Mouse (Mus musculus): ENCODE data around the gene Glul. TPM values are rescaled to one million over a fixed set of nuclear protein-coding genes. Genes with fewer than 3 reads are reported as not detected.
"Not testable (repeated sequence)": the region's sequence is repeated elsewhere in the genome, so short reads cannot be mapped to it uniquely, and the experiment has no call there.

The Glul gene
- 31.6 TPM for polyA plus RNA-seq (2012; fragmentation: generic; extraction: Trizol)
- long read RNA-seq, experiment 1, transcript Glul-201 (7 exons, 2,792 nt): major isoform, 10 of 17 reads
- long read RNA-seq, experiment 1, partial matches to known transcripts: 2 of 17 reads
- long read RNA-seq, experiment 1, other reads (novel, unspliced or antisense): 5 of 17 reads
- long read RNA-seq, experiment 2, transcript Glul-201 (7 exons, 2,792 nt): major isoform, 9 of 10 reads
- long read RNA-seq, experiment 2, partial matches to known transcripts: 0 of 10 reads
- long read RNA-seq, experiment 2, other reads (novel, unspliced or antisense): 1 of 10 reads

DNA sequence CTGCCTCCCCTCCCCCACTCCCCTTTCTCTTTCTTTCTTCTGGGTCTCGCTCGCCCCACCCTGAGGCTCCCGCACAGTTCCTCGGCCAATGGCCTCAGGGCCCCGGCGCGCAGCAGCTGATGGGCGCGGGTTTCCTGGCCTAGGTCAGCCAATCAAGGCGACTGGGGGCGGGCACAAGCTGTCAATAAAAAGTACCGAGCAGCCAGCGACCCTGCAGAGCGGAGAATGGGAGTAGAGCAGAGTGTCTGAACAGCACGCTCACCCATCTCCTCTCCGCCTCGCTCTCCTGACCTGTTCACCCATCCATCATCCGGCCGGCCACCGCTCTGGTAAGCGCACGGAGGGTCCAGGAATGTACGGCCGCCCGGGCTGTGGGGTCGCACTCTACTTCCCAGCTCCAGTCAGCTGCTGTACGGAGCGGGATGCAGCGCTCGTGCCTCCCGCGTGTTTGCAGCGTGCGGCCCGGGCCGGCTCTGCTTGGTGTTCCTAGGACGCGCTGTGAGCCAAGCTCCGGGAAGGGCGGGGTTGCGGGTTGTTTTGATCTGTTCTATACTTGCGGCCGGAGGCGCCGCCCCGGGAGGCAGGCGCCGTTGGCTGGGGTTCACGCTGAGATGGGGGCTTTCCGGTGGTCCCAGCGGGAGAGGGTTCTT is at the start of gene Glul, which contains the start of gene Teddm2:
Gene Glul (plus strand): TSS at position 214 of the 650 bp plus-strand sequence.
Gene Teddm2 (minus strand): TSS at position 498 of the 650 bp plus-strand sequence.
- Histone ChIP-seq H3ac (ENCODE audit: control insufficient read depth, insufficient read length, low read depth) (peak within 1 kb of the TSS; percentile 75), H3K79me3 (ENCODE audit: low read depth) (no peaks in the 10 kb centered on the region), H3K36me3 (ENCODE audit: control insufficient read depth, insufficient read depth) (peaks cover 15% of the 10 kb centered on the region), H3K27me3 (ENCODE audit: control insufficient read depth, insufficient read depth, insufficient read length) (no peaks in the 10 kb centered on the region), H3K79me2 (ENCODE audit: control insufficient read depth, insufficient read depth) (no peaks in the 10 kb centered on the region), H3K4me3 (ENCODE audit: insufficient read depth, poor library complexity, severe bottlenecking) (peak within 1 kb of the TSS; percentile 55)
- TF ChIP-seq MAX (IDR thresholded peaks at IDR 0.05) (peak; percentile 69), FOSL1 (IDR thresholded peaks at IDR 0.05; ENCODE audit: insufficient read depth, low read length, poor library complexity, severe bottlenecking) (no peak)

DNA sequence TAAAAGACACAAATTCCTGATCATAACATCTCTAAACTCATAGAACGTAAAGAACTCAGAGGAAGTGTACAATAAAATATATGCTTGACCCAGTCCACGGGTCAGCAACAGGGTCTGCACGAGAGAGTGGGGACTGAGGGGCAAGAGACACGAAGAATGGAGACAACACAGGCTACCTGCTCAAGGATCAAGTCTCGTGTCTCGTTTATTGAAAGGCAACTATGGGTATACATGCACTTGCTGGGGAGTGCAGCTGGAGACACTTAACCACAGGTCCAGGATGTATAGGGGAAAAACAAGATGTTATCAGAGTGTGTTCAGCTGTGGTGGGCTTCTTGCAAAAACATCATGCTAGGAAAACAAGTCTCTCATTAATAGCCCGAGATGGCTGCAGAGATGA is 47.0 kb upstream of the Glul start:
- H3K27me3 ChIP-seq (ENCODE audit: control insufficient read depth, insufficient read depth, insufficient read length); H3ac ChIP-seq (ENCODE audit: control insufficient read depth, insufficient read length, low read depth); H3K36me3 ChIP-seq (ENCODE audit: control insufficient read depth, insufficient read depth); H3K79me3 ChIP-seq (ENCODE audit: low read depth); H3K79me2 ChIP-seq (ENCODE audit: control insufficient read depth, insufficient read depth); H3K4me3 ChIP-seq (ENCODE audit: insufficient read depth, poor library complexity, severe bottlenecking): not testable (repeated sequence)

DNA sequence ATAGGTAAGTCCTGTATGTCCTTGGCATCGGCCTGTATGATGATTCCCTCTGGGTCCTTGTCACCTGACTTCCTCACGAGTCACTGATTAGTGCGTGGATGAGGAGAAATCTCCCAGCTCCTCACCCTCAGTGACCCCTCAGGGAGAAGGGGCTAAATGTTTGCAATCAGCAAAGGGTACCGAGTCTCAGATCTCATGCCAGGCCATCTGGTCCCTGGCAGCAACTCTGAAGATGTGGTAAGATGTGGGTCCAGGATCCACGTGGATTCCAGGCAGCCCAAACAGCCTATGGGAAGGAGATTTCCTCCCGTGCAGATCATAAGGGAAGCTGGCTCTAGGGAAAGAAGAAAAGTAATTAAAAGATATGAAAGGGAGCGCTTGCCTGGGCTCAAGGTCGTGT is 43.8 kb upstream of the Glul start:
- Histone ChIP-seq H3K27me3 (ENCODE audit: control insufficient read depth, insufficient read depth, insufficient read length) (no peaks in the 10 kb centered on the region), H3K79me2 (ENCODE audit: control insufficient read depth, insufficient read depth) (no peaks in the 10 kb centered on the region), H3ac (ENCODE audit: control insufficient read depth, insufficient read length, low read depth) (no peak overlapping the region), H3K36me3 (ENCODE audit: control insufficient read depth, insufficient read depth) (no peaks in the 10 kb centered on the region), H3K79me3 (ENCODE audit: low read depth) (no peaks in the 10 kb centered on the region), H3K4me3 (ENCODE audit: insufficient read depth, poor library complexity, severe bottlenecking) (no peak overlapping the region)
- TF ChIP-seq CTCF (IDR thresholded peaks at IDR 0.05; ENCODE audit: control insufficient read depth, insufficient read depth, insufficient read length): no peak
- TF ChIP-seq CEBPB (IDR thresholded peaks at IDR 0.05; ENCODE audit: low read depth): no peak
- TF ChIP-seq USF1 (IDR thresholded peaks at IDR 0.05; ENCODE audit: low read depth): no peak
- TF ChIP-seq FOSL1 (IDR thresholded peaks at IDR 0.05; ENCODE audit: insufficient read depth, low read length, poor library complexity, severe bottlenecking): no peak
- no peak for TF ChIP-seq MYOD1 (IDR thresholded peaks at IDR 0.05; ENCODE audit: control insufficient read depth, insufficient read length, low read depth)
- no peak for TF ChIP-seq MAX (IDR thresholded peaks at IDR 0.05)
- no peak for TF ChIP-seq MYOG (IDR thresholded peaks at IDR 0.05; ENCODE audit: control insufficient read depth, extremely low read depth, insufficient read length)

DNA sequence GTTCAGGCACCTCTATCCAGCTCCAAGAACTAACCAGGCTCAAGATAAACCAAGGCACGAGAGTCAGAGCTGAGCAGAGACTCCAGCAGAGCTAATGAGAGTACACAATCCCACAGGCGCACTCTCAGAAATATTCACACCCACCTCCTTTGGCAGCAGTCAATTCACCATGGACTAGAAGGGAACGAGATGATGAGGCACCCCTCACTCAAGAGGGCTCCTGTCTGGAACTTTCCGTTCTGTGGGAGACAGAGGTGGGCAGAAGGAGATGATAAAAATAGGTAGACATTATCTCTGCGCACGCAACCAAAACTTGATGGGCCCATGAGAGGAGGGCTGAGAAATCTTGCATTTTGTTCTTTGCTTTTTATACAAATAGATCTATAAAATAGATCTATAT is 25.7 kb upstream of the Glul start, which contains the start of gene Teddm1b:
Gene Teddm1b (plus strand): TSS at position 301 of the 400 bp plus-strand sequence.
- Histone ChIP-seq H3K79me2 (ENCODE audit: control insufficient read depth, insufficient read depth) (no peaks in the 10 kb centered on the region), H3ac (ENCODE audit: control insufficient read depth, insufficient read length, low read depth) (no peak within 1 kb of the TSS), H3K36me3 (ENCODE audit: control insufficient read depth, insufficient read depth) (no peaks in the 10 kb centered on the region), H3K27me3 (ENCODE audit: control insufficient read depth, insufficient read depth, insufficient read length) (peaks cover 3% of the 10 kb centered on the region), H3K4me3 (ENCODE audit: insufficient read depth, poor library complexity, severe bottlenecking) (no peak within 1 kb of the TSS), H3K79me3 (ENCODE audit: low read depth) (no peaks in the 10 kb centered on the region)
- TF ChIP-seq CEBPB (IDR thresholded peaks at IDR 0.05; ENCODE audit: low read depth) (no peak), USF1 (IDR thresholded peaks at IDR 0.05; ENCODE audit: low read depth) (no peak), CTCF (IDR thresholded peaks at IDR 0.05; ENCODE audit: control insufficient read depth, insufficient read depth, insufficient read length) (no peak), MAX (IDR thresholded peaks at IDR 0.05) (no peak), FOSL1 (IDR thresholded peaks at IDR 0.05; ENCODE audit: insufficient read depth, low read length, poor library complexity, severe bottlenecking) (no peak), MYOD1 (IDR thresholded peaks at IDR 0.05; ENCODE audit: control insufficient read depth, insufficient read length, low read depth) (no peak), MYOG (IDR thresholded peaks at IDR 0.05; ENCODE audit: control insufficient read depth, extremely low read depth, insufficient read length) (no peak)

DNA sequence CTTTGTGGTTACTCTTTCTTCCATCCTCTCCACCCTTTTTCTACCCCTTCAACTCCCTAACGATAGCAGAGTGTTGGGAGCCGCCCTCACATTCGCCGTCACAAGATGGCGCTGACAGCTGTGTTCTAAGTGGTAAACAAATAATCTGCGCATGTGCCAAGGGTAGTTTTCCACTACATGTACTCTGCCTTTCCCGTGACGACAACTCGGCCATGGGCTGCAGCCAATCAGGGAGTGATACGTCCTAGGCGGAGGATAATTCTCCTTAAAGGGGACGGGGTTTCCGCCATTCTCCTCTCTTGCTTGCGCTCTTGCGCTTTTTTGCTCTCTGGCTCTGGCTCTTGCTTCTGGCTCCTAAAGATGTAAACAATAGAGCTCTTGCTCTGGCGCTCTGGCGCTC is 19.4 kb upstream of the Glul start:
- not testable (repeated sequence) for H3K79me3 ChIP-seq (ENCODE audit: low read depth); H3ac ChIP-seq (ENCODE audit: control insufficient read depth, insufficient read length, low read depth); H3K4me3 ChIP-seq (ENCODE audit: insufficient read depth, poor library complexity, severe bottlenecking); H3K36me3 ChIP-seq (ENCODE audit: control insufficient read depth, insufficient read depth); H3K27me3 ChIP-seq (ENCODE audit: control insufficient read depth, insufficient read depth, insufficient read length); H3K79me2 ChIP-seq (ENCODE audit: control insufficient read depth, insufficient read depth)

DNA sequence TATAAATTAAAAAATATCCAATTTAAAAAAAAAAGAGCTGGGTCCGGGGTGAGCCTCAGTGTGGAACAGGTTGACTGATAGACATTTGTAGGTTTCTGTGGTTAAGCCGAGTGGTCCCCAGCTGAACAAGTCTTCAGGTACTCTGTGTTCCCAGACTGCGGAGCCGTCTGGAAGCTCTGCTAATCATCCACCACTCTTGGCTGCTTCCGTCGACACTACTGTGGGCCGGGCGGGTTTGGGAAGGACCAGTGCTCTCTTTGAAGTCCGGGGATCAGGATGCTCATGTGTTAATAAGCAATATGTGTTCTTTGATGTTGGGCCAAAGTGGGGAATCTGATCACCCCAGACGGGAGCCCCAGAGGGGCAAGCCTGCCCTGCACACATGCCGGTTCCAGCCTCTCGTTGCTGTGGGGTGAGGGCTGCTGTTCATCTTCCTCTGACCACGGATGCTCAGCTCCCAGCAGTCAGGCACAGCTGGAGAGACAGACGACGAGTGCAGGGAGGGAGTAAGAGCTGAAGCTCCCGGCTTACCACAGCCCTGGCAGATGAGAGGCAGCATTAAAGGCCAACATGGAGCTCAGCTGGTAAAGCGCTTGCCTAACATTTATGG is 13.6 kb upstream of the Glul start:
- Histone ChIP-seq H3K4me3 (ENCODE audit: insufficient read depth, poor library complexity, severe bottlenecking) (no peak overlapping the region), H3K36me3 (ENCODE audit: control insufficient read depth, insufficient read depth) (no peaks in the 10 kb centered on the region), H3K27me3 (ENCODE audit: control insufficient read depth, insufficient read depth, insufficient read length) (peaks cover 20% of the 10 kb centered on the region), H3K79me2 (ENCODE audit: control insufficient read depth, insufficient read depth) (no peaks in the 10 kb centered on the region), H3ac (ENCODE audit: control insufficient read depth, insufficient read length, low read depth) (no peak overlapping the region), H3K79me3 (ENCODE audit: low read depth) (no peaks in the 10 kb centered on the region)
- TF ChIP-seq USF1 (IDR thresholded peaks at IDR 0.05; ENCODE audit: low read depth): no peak
- no peak for TF ChIP-seq MAX (IDR thresholded peaks at IDR 0.05)
- no peak for TF ChIP-seq MYOD1 (IDR thresholded peaks at IDR 0.05; ENCODE audit: control insufficient read depth, insufficient read length, low read depth)
- no peak for TF ChIP-seq FOSL1 (IDR thresholded peaks at IDR 0.05; ENCODE audit: insufficient read depth, low read length, poor library complexity, severe bottlenecking)
- TF ChIP-seq MYOG (IDR thresholded peaks at IDR 0.05; ENCODE audit: control insufficient read depth, extremely low read depth, insufficient read length): no peak
- TF ChIP-seq CTCF (IDR thresholded peaks at IDR 0.05; ENCODE audit: control insufficient read depth, insufficient read depth, insufficient read length): no peak
- no peak for TF ChIP-seq CEBPB (IDR thresholded peaks at IDR 0.05; ENCODE audit: low read depth)

Measured in C2C12 (cell line).